Mouse (Mus musculus): ENCODE data around the gene Usp6nl. TPM values are rescaled to one million over a fixed set of nuclear protein-coding genes. Genes with fewer than 3 reads are reported as not detected.

Usp6nl gene
- polyA plus RNA-seq, 1 experiment = 6.3 TPM

DNA sequence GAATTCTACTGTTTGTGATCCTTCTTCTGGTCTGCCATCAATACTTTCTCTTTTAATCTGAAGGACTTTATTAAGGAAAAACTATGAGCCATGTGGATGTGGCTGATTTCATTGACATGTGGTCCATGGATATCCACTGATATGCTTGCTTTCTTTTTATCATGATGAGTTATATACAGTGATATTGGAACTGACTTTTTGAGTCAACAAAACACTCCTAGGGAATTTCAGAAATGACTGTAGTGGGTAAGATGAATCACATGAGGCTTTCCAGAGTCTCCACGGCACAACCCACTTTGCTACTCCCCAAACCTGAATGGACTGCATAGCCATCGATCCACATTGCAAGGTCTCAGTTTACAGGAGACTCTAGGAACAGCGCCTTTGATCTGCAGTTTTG, 2.3 kb upstream of the Usp6nl start:
- Histone ChIP-seq H3K27me3 (ENCODE audit: control insufficient read depth, insufficient read depth, low read length) (no peaks in the 10 kb centered on the region), H3K4me1 (ENCODE audit: control insufficient read depth, insufficient read depth, insufficient read length, low read length) (no peaks in the 10 kb centered on the region; the same call in 1 of the 2 replicates), H3K36me3 (ENCODE audit: control insufficient read depth, insufficient read depth, low read length) (no peaks in the 10 kb centered on the region), H3K27ac (ENCODE audit: insufficient read depth, low read depth, low read length) (no peak overlapping the region), H3K4me3 (ENCODE audit: low read depth, low read length) (no peak overlapping the region)
- no peak for TF ChIP-seq POLR2A (IDR thresholded peaks at IDR 0.05; ENCODE audit: low read depth, low read length)
- TF ChIP-seq CTCF (IDR thresholded peaks at IDR 0.05; ENCODE audit: extremely low read depth, insufficient read length, insufficient replicate concordance, low read depth, low read length) = no peak
- 82% methylated on average over 3 of the region's 3 CpGs for WGBS

DNA sequence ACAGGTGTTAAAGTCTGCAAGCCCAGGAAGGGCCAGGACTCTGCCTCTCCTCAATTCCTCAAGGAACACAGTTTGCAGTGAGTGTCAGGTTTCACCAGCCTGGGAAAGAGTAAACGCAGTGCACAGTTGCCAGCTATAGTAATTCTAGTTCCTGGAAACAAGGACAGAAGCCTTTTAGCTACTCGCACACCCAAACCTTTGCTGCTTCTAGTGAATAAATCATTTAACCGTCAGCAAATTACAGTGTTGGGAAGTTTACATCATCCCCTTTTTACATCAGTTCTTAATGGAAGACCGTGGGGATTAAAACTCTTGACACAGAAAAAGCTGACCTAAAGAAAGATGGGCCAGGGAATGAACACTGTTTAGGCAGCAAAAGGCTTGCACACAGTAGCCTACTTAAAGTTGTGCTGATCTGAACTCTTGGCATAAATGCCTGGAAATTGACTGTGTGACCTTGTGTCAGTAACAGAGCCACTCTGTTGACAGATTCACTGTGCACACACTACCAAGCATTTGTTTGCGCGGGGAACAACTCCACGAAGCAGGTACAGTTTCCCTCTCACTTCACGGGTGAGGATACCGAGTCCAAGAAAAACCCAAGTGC, 595 bp upstream of the Usp6nl start:
- no peaks in the 10 kb centered on the region for H3K36me3 ChIP-seq (ENCODE audit: control insufficient read depth, insufficient read depth, low read length)
- peak overlapping the region; percentile 63 for H3K27ac ChIP-seq (ENCODE audit: insufficient read depth, low read depth, low read length)

DNA sequence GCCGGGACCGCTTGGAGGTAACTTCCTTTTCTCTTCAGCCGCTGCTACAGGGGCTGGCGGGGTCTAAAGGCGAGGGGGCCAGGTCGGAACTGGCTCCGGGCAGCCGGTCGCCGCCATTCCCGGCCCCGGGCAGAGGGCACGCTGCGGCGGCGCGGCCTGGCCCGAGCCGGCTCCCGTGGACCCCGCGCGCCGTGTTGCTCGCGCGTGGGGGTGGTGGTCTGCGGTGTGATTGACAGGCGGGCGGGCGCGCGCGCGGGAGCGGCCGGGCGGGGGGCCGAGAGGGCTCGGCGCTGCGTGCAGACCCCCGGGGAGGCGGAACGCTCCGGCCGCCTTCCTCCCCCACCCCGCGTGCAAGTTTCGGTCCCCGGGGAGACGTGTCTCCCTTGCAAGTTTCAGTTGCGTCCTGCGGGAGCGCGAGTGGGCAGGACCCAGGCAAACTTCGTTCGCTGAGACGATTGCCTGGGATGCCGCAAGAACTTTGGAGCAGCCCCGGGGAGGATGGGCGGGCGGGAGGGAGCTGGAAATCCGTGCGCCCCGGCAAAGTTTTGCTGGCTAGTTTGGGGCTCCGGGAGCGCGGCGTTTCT, 563 bp downstream of the Usp6nl start:
- no peak for TF ChIP-seq CTCF (IDR thresholded peaks at IDR 0.05; ENCODE audit: extremely low read depth, insufficient read length, insufficient replicate concordance, low read depth, low read length)
- no peak; the same call in 1 of the 2 replicates for TF ChIP-seq POLR2A (IDR thresholded peaks at IDR 0.05; ENCODE audit: low read depth, low read length)
- H3K36me3 ChIP-seq (ENCODE audit: control insufficient read depth, insufficient read depth, low read length) = no peaks in the 10 kb centered on the region
- H3K4me1 ChIP-seq (ENCODE audit: control insufficient read depth, insufficient read depth, insufficient read length, low read length) = peaks cover 3% of the 10 kb centered on the region; the same call in 1 of the 2 replicates
- no peaks in the 10 kb centered on the region for H3K27me3 ChIP-seq (ENCODE audit: control insufficient read depth, insufficient read depth, low read length)
- peak overlapping the region; percentile 87 for H3K4me3 ChIP-seq (ENCODE audit: low read depth, low read length)
- 1% methylated on average over 69 of the region's 70 CpGs for WGBS
- peak overlapping the region; percentile 83 for H3K27ac ChIP-seq (ENCODE audit: insufficient read depth, low read depth, low read length)

More for the DNA sequence above, 595 bp upstream of the Usp6nl start:
- peak overlapping the region; percentile 87 for H3K4me3 ChIP-seq (ENCODE audit: low read depth, low read length)
- no peak for TF ChIP-seq CTCF (IDR thresholded peaks at IDR 0.05; ENCODE audit: extremely low read depth, insufficient read length, insufficient replicate concordance, low read depth, low read length)
- no peak for TF ChIP-seq POLR2A (IDR thresholded peaks at IDR 0.05; ENCODE audit: low read depth, low read length)
- no peaks in the 10 kb centered on the region for H3K27me3 ChIP-seq (ENCODE audit: control insufficient read depth, insufficient read depth, low read length)
- peaks cover 3% of the 10 kb centered on the region; the same call in 1 of the 2 replicates for H3K4me1 ChIP-seq (ENCODE audit: control insufficient read depth, insufficient read depth, insufficient read length, low read length)
- 20% methylated on average over 9 of the region's 9 CpGs for WGBS

DNA sequence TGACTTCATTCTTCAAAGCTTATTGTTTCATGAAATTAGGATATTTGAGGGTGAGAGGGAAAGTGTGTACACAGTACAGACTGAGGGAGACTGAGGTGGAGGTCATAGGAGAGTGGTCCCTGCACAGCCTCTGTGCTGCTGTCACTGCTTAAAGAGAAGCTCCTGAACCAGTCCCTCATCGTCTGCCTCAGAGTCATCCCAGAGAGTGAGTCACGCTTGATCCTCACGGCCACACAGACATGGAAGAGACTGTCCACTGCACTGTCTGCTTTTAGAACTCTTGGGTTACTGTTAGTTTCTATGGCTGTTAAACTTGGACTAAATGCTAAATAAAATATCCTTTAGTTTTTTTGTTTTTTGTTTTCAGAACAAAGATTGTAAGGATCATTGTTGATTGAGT, 3.2 kb downstream of the Usp6nl start:
- H3K27me3 ChIP-seq (ENCODE audit: control insufficient read depth, insufficient read depth, low read length) = no peaks in the 10 kb centered on the region
- H3K4me3 ChIP-seq (ENCODE audit: low read depth, low read length) = no peak overlapping the region
- H3K36me3 ChIP-seq (ENCODE audit: control insufficient read depth, insufficient read depth, low read length) = no peaks in the 10 kb centered on the region
- 44% methylated on average over 3 of the region's 3 CpGs for WGBS
- TF ChIP-seq POLR2A (IDR thresholded peaks at IDR 0.05; ENCODE audit: low read depth, low read length) (no peak), CTCF (IDR thresholded peaks at IDR 0.05; ENCODE audit: extremely low read depth, insufficient read length, insufficient replicate concordance, low read depth, low read length) (no peak)
- H3K27ac ChIP-seq (ENCODE audit: insufficient read depth, low read depth, low read length) = no peak overlapping the region
- peaks cover 11% of the 10 kb centered on the region; the same call in 1 of the 2 replicates for H3K4me1 ChIP-seq (ENCODE audit: control insufficient read depth, insufficient read depth, insufficient read length, low read length)

DNA sequence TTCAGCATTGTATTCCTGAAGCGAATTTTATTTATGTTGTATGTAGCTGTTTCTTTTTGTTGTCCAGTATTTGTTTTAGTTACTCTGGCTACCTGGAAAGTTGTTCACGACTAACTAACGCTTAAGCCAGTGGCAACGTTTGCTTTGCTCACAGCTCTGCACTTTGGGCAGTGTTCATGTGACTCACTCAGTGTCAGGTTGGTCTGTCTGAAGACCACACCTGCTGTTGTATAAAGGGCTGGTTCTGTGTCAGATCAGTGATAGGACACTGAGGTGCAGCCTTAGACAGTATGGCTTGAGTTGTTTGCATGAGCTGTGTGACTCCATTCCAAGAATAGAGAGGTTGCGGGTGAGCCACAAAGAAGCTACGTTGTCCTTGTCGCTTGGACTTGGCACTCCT, 6.5 kb downstream of the Usp6nl start:
- Histone ChIP-seq H3K4me3 (ENCODE audit: low read depth, low read length) (no peak overlapping the region), H3K27me3 (ENCODE audit: control insufficient read depth, insufficient read depth, low read length) (no peaks in the 10 kb centered on the region), H3K36me3 (ENCODE audit: control insufficient read depth, insufficient read depth, low read length) (no peaks in the 10 kb centered on the region), H3K27ac (ENCODE audit: insufficient read depth, low read depth, low read length) (no peak overlapping the region), H3K4me1 (ENCODE audit: control insufficient read depth, insufficient read depth, insufficient read length, low read length) (peaks cover 20% of the 10 kb centered on the region; the same call in 1 of the 2 replicates)
- no peak for TF ChIP-seq CTCF (IDR thresholded peaks at IDR 0.05; ENCODE audit: extremely low read depth, insufficient read length, insufficient replicate concordance, low read depth, low read length)
- TF ChIP-seq POLR2A (IDR thresholded peaks at IDR 0.05; ENCODE audit: low read depth, low read length) = no peak
- WGBS = 32% methylated on average over 7 of the region's 7 CpGs

DNA sequence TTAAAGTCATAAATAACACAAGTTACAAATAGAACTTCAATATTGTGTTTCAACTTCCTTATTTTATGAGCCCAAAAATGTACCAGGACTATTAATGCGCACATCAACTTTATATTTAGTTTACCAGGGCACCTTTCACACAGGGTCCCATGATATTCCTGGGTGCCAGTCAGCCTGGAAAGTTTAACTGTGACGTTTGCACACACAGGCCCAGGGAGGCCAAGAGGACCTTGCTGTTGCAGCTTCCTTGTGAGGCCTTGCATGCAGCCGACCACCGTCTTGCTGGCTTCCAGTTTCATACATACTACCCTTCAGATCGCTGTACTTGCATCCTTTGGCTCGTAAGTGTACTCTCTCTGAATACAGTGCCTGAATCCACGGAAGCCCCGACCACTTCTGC, 8.3 kb downstream of the Usp6nl start:
- 53% methylated on average over 8 of the region's 8 CpGs for WGBS
- Histone ChIP-seq H3K4me3 (ENCODE audit: low read depth, low read length) (no peak overlapping the region), H3K27ac (ENCODE audit: insufficient read depth, low read depth, low read length) (0 out of 2 replicates have a peak overlapping the region, but pooled peaks have one; percentile 6), H3K4me1 (ENCODE audit: control insufficient read depth, insufficient read depth, insufficient read length, low read length) (peaks cover 28% of the 10 kb centered on the region; the same call in 1 of the 2 replicates), H3K27me3 (ENCODE audit: control insufficient read depth, insufficient read depth, low read length) (no peaks in the 10 kb centered on the region), H3K36me3 (ENCODE audit: control insufficient read depth, insufficient read depth, low read length) (no peaks in the 10 kb centered on the region)
- no peak for TF ChIP-seq POLR2A (IDR thresholded peaks at IDR 0.05; ENCODE audit: low read depth, low read length)
- TF ChIP-seq CTCF (IDR thresholded peaks at IDR 0.05; ENCODE audit: extremely low read depth, insufficient read length, insufficient replicate concordance, low read depth, low read length) = no peak
